Mouse (Mus musculus) lung, embryonic 15.5 days (tissue): ENCODE measurements around the gene Olfr10. TPM values are rescaled to one million over a fixed set of nuclear protein-coding genes. Genes with fewer than 3 reads are reported as not detected.
"Not testable (repeated sequence)": the region's sequence is repeated elsewhere in the genome, so short reads cannot be mapped to it uniquely, and the experiment has no call there.

Experiments used
- ATAC-seq: fragments of 200-750 bp; cut with Nextera tagmentation; 2 replicates; pipeline ENCODE4 v1.8.0; 2017; ENCODE audit warnings: moderate number of reproducible peaks, borderline replicate concordance; ENCODE audit not compliant: low FRiP score, low TSS enrichment; ENCODE audit errors: extremely low read depth
- H3K27ac ChIP-seq: fragments of 300-500 bp; sonication (generic); 2 replicates; pipeline ENCODE4 v1.5.1; 2015; ENCODE audit warnings: moderate library complexity, mild to moderate bottlenecking, inconsistent platforms
- H3K27me3 ChIP-seq: fragments of 300-500 bp; sonication (generic); 2 replicates; pipeline ENCODE4 v1.6.1; 2015; ENCODE audit warnings: inconsistent platforms
- H3K36me3 ChIP-seq: fragments of 300-500 bp; sonication (generic); 2 replicates; pipeline ENCODE4 v1.6.1; 2015; ENCODE audit warnings: inconsistent platforms
- H3K4me1 ChIP-seq: fragments of 300-500 bp; sonication (generic); 2 replicates; pipeline ENCODE4 v1.6.1; 2015; ENCODE audit warnings: inconsistent platforms
- H3K4me2 ChIP-seq: fragments of 300-500 bp; sonication (generic); 2 replicates; pipeline ENCODE4 v1.6.1; 2015; ENCODE audit warnings: inconsistent platforms, mild to moderate bottlenecking, moderate library complexity
- H3K4me3 ChIP-seq: fragments of 300-500 bp; sonication (generic); 2 replicates; pipeline ENCODE4 v1.5.1; 2015; ENCODE audit warnings: mild to moderate bottlenecking, inconsistent platforms
- H3K9ac ChIP-seq: fragments of 300-500 bp; sonication (generic); 2 replicates; pipeline ENCODE4 v1.6.1; 2015; ENCODE audit warnings: inconsistent platforms
- H3K9me3 ChIP-seq: fragments of 300-500 bp; sonication (generic); 2 replicates; pipeline ENCODE4 v1.6.1; 2016; ENCODE audit warnings: inconsistent platforms
- WGBS: fragments of 180-500 bp; shearing (Covaris S2); methylation state at CpG from one replicate; pipeline ENCODE4 v1.1.7; 2015; 5-methylcytosine and 5-hydroxymethylcytosine counted together
- polyA plus RNA-seq: library from polyadenylated mRNA; unstranded; fragments of >200 nt; fragmentation: Nextera tagmentation; extraction: Ambion mirVana; gene quantifications from 2 replicates; pipeline ENCODE4 v1.2.1, GENCODE M21; 2015

Olfr10 gene
- polyA plus RNA-seq, 1 experiment from 2014 or later, result not detected

GRCm38 (mm10) chr11:49267970-49268579, 36.5 kb upstream of the Olfr10 start:
- no peak overlapping the region; the same call in 1 of the 2 replicates for H3K4me2 ChIP-seq
- ATAC-seq, result no peak
- H3K27ac ChIP-seq, result peak overlapping the region; percentile 35; the same call in 1 of the 2 replicates
- peaks cover 11% of the 10 kb centered on the region for H3K4me1 ChIP-seq
- H3K9me3 ChIP-seq, result no peaks in the 10 kb centered on the region
- H3K4me3 ChIP-seq, result no peak overlapping the region
- peaks cover 8% of the 10 kb centered on the region for H3K36me3 ChIP-seq
- H3K27me3 ChIP-seq, result no peaks in the 10 kb centered on the region
- 53% methylated on average over 15 of the region's 15 CpGs for WGBS
- no peak overlapping the region for H3K9ac ChIP-seq

GRCm38 (mm10) chr11:49269761-49270160, 34.8 kb upstream of the Olfr10 start:
- H3K9ac ChIP-seq, result no peak overlapping the region
- no peaks in the 10 kb centered on the region for H3K27me3 ChIP-seq
- H3K4me3 ChIP-seq, result no peak overlapping the region
- H3K36me3 ChIP-seq, result peaks cover 4% of the 10 kb centered on the region; the same call in 1 of the 2 replicates
- H3K9me3 ChIP-seq, result no peaks in the 10 kb centered on the region
- no peak overlapping the region for H3K27ac ChIP-seq
- H3K4me1 ChIP-seq, result peaks cover 7% of the 10 kb centered on the region; the same call in 1 of the 2 replicates
- no peak overlapping the region for H3K4me2 ChIP-seq
- WGBS, result 88% methylated on average over 9 of the region's 9 CpGs
- no peak for ATAC-seq

- Histone ChIP-seq H3K4me1 (peaks cover 7% of the 10 kb centered on the region; the same call in 1 of the 2 replicates), H3K4me2 (no peak overlapping the region), H3K4me3 (no peak overlapping the region), H3K27me3 (no peaks in the 10 kb centered on the region), H3K9ac (no peak overlapping the region), H3K36me3 (no peaks in the 10 kb centered on the region), H3K27ac (no peak overlapping the region), H3K9me3 (no peaks in the 10 kb centered on the region)
- no peak for ATAC-seq
- 76% methylated on average over 4 of the region's 4 CpGs for WGBS
These were observed 34.2 kb upstream of the Olfr10 start for GRCm38 (mm10) chr11:49270368-49270767.

- no peak overlapping the region for H3K4me2 ChIP-seq
- H3K27me3 ChIP-seq, result no peaks in the 10 kb centered on the region
These were observed 33.2 kb upstream of the Olfr10 start for GRCm38 (mm10) chr11:49271334-49271733.

GRCm38 (mm10) chr11:49273834-49274519, 30.6 kb upstream of the Olfr10 start:
- no peaks in the 10 kb centered on the region for H3K4me1 ChIP-seq
- no peaks in the 10 kb centered on the region for H3K9me3 ChIP-seq
- WGBS, result 53% methylated on average over 11 of the region's 11 CpGs
- no peaks in the 10 kb centered on the region for H3K36me3 ChIP-seq
- ATAC-seq, result no peak
- H3K27ac ChIP-seq, result no peak overlapping the region
- no peak overlapping the region for H3K4me3 ChIP-seq
- H3K9ac ChIP-seq, result no peak overlapping the region
- H3K4me2 ChIP-seq, result no peak overlapping the region
- no peaks in the 10 kb centered on the region for H3K27me3 ChIP-seq

More at GRCm38 (mm10) chr11:49271334-49271733, 33.2 kb upstream of the Olfr10 start:
- Histone ChIP-seq H3K4me3 (no peak overlapping the region), H3K27ac (no peak overlapping the region), H3K9me3 (no peaks in the 10 kb centered on the region), H3K9ac (no peak overlapping the region), H3K4me1 (peaks cover 7% of the 10 kb centered on the region; the same call in 1 of the 2 replicates), H3K36me3 (no peaks in the 10 kb centered on the region)
- whole genome bisulfite sequencing, result 27% methylated on average over 7 of the region's 7 CpGs
- ATAC-seq, result no peak

- Histone ChIP-seq H3K27me3 (no peaks in the 10 kb centered on the region), H3K9ac (no peak within 1 kb of the TSS), H3K4me1 (no peaks in the 10 kb centered on the region), H3K4me3 (no peak within 1 kb of the TSS), H3K27ac (no peak within 1 kb of the TSS), H3K36me3 (no peaks in the 10 kb centered on the region), H3K9me3 (no peaks in the 10 kb centered on the region), H3K4me2 (no peak within 1 kb of the TSS)
- WGBS, result 74% methylated on average over 3 of the region's 3 CpGs
- no peak for ATAC-seq
These were observed 26.3 kb upstream of the Olfr10 start, which contains the start of gene Olfr1393 for GRCm38 (mm10) chr11:49278222-49278621. TSS of gene Olfr1393 (plus strand) at chr11:49278304.

- H3K4me3 ChIP-seq, H3K9me3 ChIP-seq, H3K9ac ChIP-seq, H3K27me3 ChIP-seq, H3K4me1 ChIP-seq, H3K36me3 ChIP-seq, H3K27ac ChIP-seq, H3K4me2 ChIP-seq, ATAC-seq: not testable (repeated sequence)
- 44% methylated on average over 1 of the region's 1 CpGs for WGBS
These were observed 19.6 kb upstream of the Olfr10 start, which contains the start of gene Olfr1392 for GRCm38 (mm10) chr11:49284982-49285381. TSS of gene Olfr1392 (plus strand) at chr11:49285282.

- no peak overlapping the region for H3K4me2 ChIP-seq
- ATAC-seq, result no peak
- no peaks in the 10 kb centered on the region for H3K27me3 ChIP-seq
- H3K4me3 ChIP-seq, result no peak overlapping the region
- no peak overlapping the region for H3K27ac ChIP-seq
- WGBS, result 65% methylated on average over 2 of the region's 2 CpGs
- no peaks in the 10 kb centered on the region for H3K36me3 ChIP-seq
- H3K9me3 ChIP-seq, result no peaks in the 10 kb centered on the region
- H3K4me1 ChIP-seq, result no peaks in the 10 kb centered on the region
- no peak overlapping the region for H3K9ac ChIP-seq
These were observed 17.3 kb upstream of the Olfr10 start for GRCm38 (mm10) chr11:49287251-49287650.

GRCm38 (mm10) chr11:49292777-49293176, 11.8 kb upstream of the Olfr10 start:
- no peaks in the 10 kb centered on the region for H3K9me3 ChIP-seq
- no peak overlapping the region for H3K4me3 ChIP-seq
- H3K4me1 ChIP-seq, result no peaks in the 10 kb centered on the region
- no peaks in the 10 kb centered on the region for H3K36me3 ChIP-seq
- no peak overlapping the region for H3K4me2 ChIP-seq
- ATAC-seq, result no peak
- no peak overlapping the region for H3K9ac ChIP-seq
- no peak overlapping the region for H3K27ac ChIP-seq
- no peaks in the 10 kb centered on the region for H3K27me3 ChIP-seq
- WGBS, result 64% methylated on average over 3 of the region's 3 CpGs

- H3K27me3 ChIP-seq, H3K4me1 ChIP-seq, H3K9ac ChIP-seq, H3K4me2 ChIP-seq, H3K9me3 ChIP-seq, H3K4me3 ChIP-seq, H3K27ac ChIP-seq, ATAC-seq, H3K36me3 ChIP-seq: not testable (repeated sequence)
- WGBS, result 70% methylated on average over 5 of the region's 5 CpGs
These were observed 4.0 kb downstream of the Olfr10 start for GRCm38 (mm10) chr11:49308547-49308946.

GRCm38 (mm10) chr11:49322442-49322841, 17.9 kb downstream of the Olfr10 start, which contains the start of gene Olfr1391:
TSS of gene Olfr1391 (plus strand) at chr11:49322742.
- H3K4me2 ChIP-seq, result no peak within 1 kb of the TSS
- H3K9ac ChIP-seq, result no peak within 1 kb of the TSS
- no peak within 1 kb of the TSS for H3K27ac ChIP-seq
- H3K4me1 ChIP-seq, result no peaks in the 10 kb centered on the region
- no peaks in the 10 kb centered on the region for H3K9me3 ChIP-seq
- 79% methylated on average over 2 of the region's 2 CpGs for WGBS
- ATAC-seq, result no peak
- H3K27me3 ChIP-seq, result no peaks in the 10 kb centered on the region
- H3K36me3 ChIP-seq, result no peaks in the 10 kb centered on the region
- H3K4me3 ChIP-seq, result no peak within 1 kb of the TSS

GRCm38 (mm10) chr11:49326726-49327125, 22.2 kb downstream of the Olfr10 start:
- Histone ChIP-seq H3K4me2 (no peak overlapping the region), H3K36me3 (no peaks in the 10 kb centered on the region), H3K9me3 (no peaks in the 10 kb centered on the region), H3K27me3 (no peaks in the 10 kb centered on the region), H3K4me3 (no peak overlapping the region), H3K9ac (no peak overlapping the region), H3K27ac (no peak overlapping the region), H3K4me1 (no peaks in the 10 kb centered on the region)
- WGBS, result 81% methylated on average over 3 of the region's 3 CpGs
- no peak for ATAC-seq
